Mouse (Mus musculus) lung, embryonic 16.5 days (tissue): ENCODE measurements at regions not wholly inside any gene's neighbourhood (a gene's known extent, or its start where the extent isn't known, plus 50 kb on each side); places are given as distances from the start of the nearest gene placed in this dataset.
A peak's percentile ranks its signal among the peaks of the same experiment; 100 is the strongest.
"Not testable (repeated sequence)": the region's sequence is repeated elsewhere in the genome, so short reads cannot be mapped to it uniquely, and the experiment has no call there.

Experiments used
- ATAC-seq: fragments of 200-750 bp; cut with Nextera tagmentation; 2 replicates; pipeline ENCODE4 v1.8.0; 2017; ENCODE audit warnings: low read depth, mild to moderate bottlenecking, moderate library complexity
- H3K27ac ChIP-seq: fragments of 300-500 bp; sonication (generic); 2 replicates; pipeline ENCODE4 v1.5.1; 2014; ENCODE audit warnings: mild to moderate bottlenecking, control low read depth, low read length
- H3K27me3 ChIP-seq: fragments of 300-500 bp; sonication (generic); 2 replicates; pipeline ENCODE4 v1.6.1; 2014; ENCODE audit warnings: low read depth, low read length, mixed read lengths; ENCODE audit not compliant: control insufficient read depth, insufficient read depth
- H3K36me3 ChIP-seq: fragments of 300-500 bp; sonication (generic); 2 replicates; pipeline ENCODE4 v1.6.1; 2014; ENCODE audit warnings: low read length; ENCODE audit not compliant: control insufficient read depth, insufficient read depth
- H3K4me1 ChIP-seq: fragments of 300-500 bp; sonication (generic); replicated peaks from 2 replicates; pipeline ENCODE4 v1.6.1; 2014; ENCODE audit warnings: low read length, mixed read lengths; ENCODE audit not compliant: control insufficient read depth, insufficient read depth
- H3K4me2 ChIP-seq: fragments of 300-500 bp; sonication (generic); 2 replicates; pipeline ENCODE4 v1.6.1; 2014; ENCODE audit warnings: low read depth, low read length, control low read depth
- H3K4me3 ChIP-seq: fragments of 300-500 bp; sonication (generic); 2 replicates; pipeline ENCODE4 v1.5.1; 2014; ENCODE audit warnings: mild to moderate bottlenecking, low read length, control low read depth
- H3K9ac ChIP-seq: fragments of 300-500 bp; sonication (generic); 2 replicates; pipeline ENCODE4 v1.6.1; 2014; ENCODE audit warnings: low read length, control low read depth
- H3K9me3 ChIP-seq: fragments of 300-500 bp; sonication (generic); 2 replicates; pipeline ENCODE4 v1.6.1; 2016; ENCODE audit warnings: low read length; ENCODE audit not compliant: control insufficient read depth
- WGBS: fragments of 180-500 bp; shearing (Covaris S2); extraction: QIAGEN DNeasy Blood & Tissue Kit; methylation state at CpG from one replicate; pipeline ENCODE4 v1.1.7; 2014; 5-methylcytosine and 5-hydroxymethylcytosine counted together

DNA sequence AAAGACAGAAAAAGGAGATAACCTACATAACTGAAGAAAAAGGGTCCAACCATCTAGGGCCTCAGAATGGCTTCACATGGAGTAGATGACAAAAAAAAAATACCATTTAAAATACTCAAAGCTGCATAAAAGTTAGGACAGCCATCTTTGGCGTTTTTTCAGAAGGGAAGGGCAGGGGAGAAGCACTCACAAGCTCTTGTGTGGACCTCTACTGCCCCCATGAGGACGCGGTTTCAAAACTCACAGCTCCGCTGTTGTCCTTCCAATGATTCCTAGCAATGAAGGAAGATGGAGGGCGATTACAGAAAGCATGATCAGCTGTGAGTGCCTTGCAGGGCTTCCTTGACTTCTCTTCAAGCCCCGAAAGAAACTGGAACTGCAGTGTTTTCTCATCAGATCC lies 140.8 kb upstream of the Olfr1324 start:
- Histone ChIP-seq H3K27ac (no peak overlapping the region), H3K9me3 (no peaks in the 10 kb centered on the region), H3K4me2 (no peak overlapping the region), H3K4me1 (no peaks in the 10 kb centered on the region), H3K27me3 (no peaks in the 10 kb centered on the region), H3K9ac (no peak overlapping the region), H3K4me3 (no peak overlapping the region), H3K36me3 (peaks cover 3% of the 10 kb centered on the region; the same call in 1 of the 2 replicates)
- 67% methylated on average over 6 of the region's 6 CpGs for WGBS
- no peak for ATAC-seq

GRCm38 (mm10) chrX:50566345-50566744 lies 138.0 kb upstream of the Olfr1324 start:
- Histone ChIP-seq H3K4me1 (no peaks in the 10 kb centered on the region), H3K4me3 (peak overlapping the region; percentile 19; the same call in 1 of the 2 replicates), H3K36me3 (peaks cover 3% of the 10 kb centered on the region; the same call in 1 of the 2 replicates), H3K27ac (no peak overlapping the region), H3K9ac (no peak overlapping the region), H3K4me2 (peak overlapping the region; percentile 29; the same call in 1 of the 2 replicates), H3K9me3 (no peaks in the 10 kb centered on the region), H3K27me3 (no peaks in the 10 kb centered on the region)
- 79% methylated on average over 5 of the region's 5 CpGs for WGBS
- ATAC-seq = no peak

DNA sequence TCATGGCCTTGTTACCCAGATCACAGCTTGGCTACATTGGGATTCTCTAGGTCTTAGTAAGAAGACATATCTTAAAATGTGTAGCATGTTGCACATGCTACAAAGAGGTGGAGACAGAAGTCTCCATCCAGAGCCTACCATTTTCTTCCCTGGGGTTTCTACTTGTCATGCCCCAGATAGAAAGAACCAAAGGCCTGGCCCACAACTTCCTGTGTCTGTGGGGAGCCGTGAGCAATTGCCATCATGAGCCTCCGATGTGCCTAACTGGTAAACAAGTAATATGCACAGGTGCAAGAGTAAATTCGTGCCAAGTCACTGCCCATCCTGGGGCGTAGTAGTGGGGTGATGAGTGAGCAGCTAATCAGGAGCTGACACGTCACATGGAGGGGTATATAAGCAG lies 136.7 kb upstream of the Olfr1324 start:
- H3K4me2 ChIP-seq, H3K4me3 ChIP-seq, H3K9ac ChIP-seq, H3K27ac ChIP-seq, H3K36me3 ChIP-seq, H3K4me1 ChIP-seq, H3K27me3 ChIP-seq, H3K9me3 ChIP-seq, ATAC-seq: not testable (repeated sequence)
- 87% methylated on average over 5 of the region's 5 CpGs for WGBS

- Histone ChIP-seq H3K27ac (no peak overlapping the region), H3K4me3 (no peak overlapping the region), H3K36me3 (no peaks in the 10 kb centered on the region), H3K9ac (no peak overlapping the region), H3K4me2 (no peak overlapping the region), H3K27me3 (no peaks in the 10 kb centered on the region), H3K4me1 (no peaks in the 10 kb centered on the region), H3K9me3 (no peaks in the 10 kb centered on the region)
- ATAC-seq = peak; percentile 41; the same call in 1 of the 2 replicates
- 47% methylated on average over 2 of the region's 2 CpGs for WGBS
Measured at GRCm38 (mm10) chrX:50560915-50561314, 132.6 kb upstream of the Olfr1324 start.

- peak overlapping the region; percentile 43 for H3K4me3 ChIP-seq
- H3K36me3 ChIP-seq = no peaks in the 10 kb centered on the region
- no peak overlapping the region for H3K27ac ChIP-seq
- H3K4me2 ChIP-seq = peak overlapping the region; percentile 47
- no peaks in the 10 kb centered on the region for H3K9me3 ChIP-seq
- H3K27me3 ChIP-seq = no peaks in the 10 kb centered on the region
- H3K9ac ChIP-seq = 0 out of 2 replicates have a peak overlapping the region, but pooled peaks have one; percentile 10
- ATAC-seq = no peak; the same call in 1 of the 2 replicates
- 58% methylated on average over 10 of the region's 10 CpGs for WGBS
- H3K4me1 ChIP-seq = no peaks in the 10 kb centered on the region
Measured at GRCm38 (mm10) chrX:50550297-50550696, 122.0 kb upstream of the Olfr1324 start.

GRCm38 (mm10) chrX:50549713-50550112 lies 121.4 kb upstream of the Olfr1324 start:
- H3K4me1 ChIP-seq = no peaks in the 10 kb centered on the region
- H3K27ac ChIP-seq = no peak overlapping the region
- no peaks in the 10 kb centered on the region for H3K36me3 ChIP-seq
- H3K4me3 ChIP-seq = peak overlapping the region; percentile 43
- H3K9me3 ChIP-seq = no peaks in the 10 kb centered on the region
- ATAC-seq = peak; percentile 38
- H3K4me2 ChIP-seq = peak overlapping the region; percentile 47; the same call in 1 of the 2 replicates
- 50% methylated on average over 3 of the region's 3 CpGs for WGBS
- H3K9ac ChIP-seq = no peak overlapping the region
- H3K27me3 ChIP-seq = no peaks in the 10 kb centered on the region

GRCm38 (mm10) chrX:50537785-50538159 lies 109.5 kb upstream of the Olfr1324 start:
- H3K27me3 ChIP-seq, ATAC-seq, H3K4me1 ChIP-seq, H3K36me3 ChIP-seq, H3K27ac ChIP-seq, H3K9me3 ChIP-seq, H3K9ac ChIP-seq: not testable (repeated sequence)
- 56% methylated on average over 4 of the region's 4 CpGs for WGBS
- Histone ChIP-seq H3K4me3 (peak overlapping the region; percentile 51), H3K4me2 (peak overlapping the region; percentile 22; the same call in 1 of the 2 replicates)

- Histone ChIP-seq H3K4me3 (peak overlapping the region; percentile 51), H3K4me2 (peak overlapping the region; percentile 43; the same call in 1 of the 2 replicates), H3K27me3 (no peaks in the 10 kb centered on the region), H3K9me3 (no peaks in the 10 kb centered on the region), H3K27ac (no peak overlapping the region), H3K9ac (no peak overlapping the region), H3K36me3 (no peaks in the 10 kb centered on the region), H3K4me1 (no peaks in the 10 kb centered on the region)
- WGBS = 50% methylated on average over 19 of the region's 19 CpGs
- ATAC-seq = no peak; the same call in 1 of the 2 replicates
Measured at GRCm38 (mm10) chrX:50537122-50537784, 109.0 kb upstream of the Olfr1324 start.

GRCm38 (mm10) chrX:50504047-50504446 lies 75.7 kb upstream of the Olfr1324 start:
- no peak for ATAC-seq
- H3K4me2 ChIP-seq = no peak overlapping the region
- 15% methylated on average over 3 of the region's 3 CpGs for WGBS
- no peaks in the 10 kb centered on the region for H3K4me1 ChIP-seq
- no peaks in the 10 kb centered on the region for H3K36me3 ChIP-seq
- H3K9ac ChIP-seq = no peak overlapping the region
- no peak overlapping the region for H3K27ac ChIP-seq
- H3K9me3 ChIP-seq = no peaks in the 10 kb centered on the region
- no peaks in the 10 kb centered on the region for H3K27me3 ChIP-seq
- no peak overlapping the region for H3K4me3 ChIP-seq
